Mouse (Mus musculus) liver, embryonic 16.5 days (tissue): ENCODE results near the gene Oxsr1. TPM values are rescaled to one million over a fixed set of nuclear protein-coding genes. Genes with fewer than 3 reads are reported as not detected.
"Not testable (repeated sequence)": the region's sequence is repeated elsewhere in the genome, so short reads cannot be mapped to it uniquely, and the experiment has no call there.

Experiments
- ATAC-seq: fragments of 200-750 bp; cut with Nextera tagmentation; 2 replicates; pipeline ENCODE4 v1.8.0; 2017; ENCODE audit warnings: low read depth, mild to moderate bottlenecking, moderate number of reproducible peaks, moderate library complexity
- H3K27ac ChIP-seq: fragments of 300-500 bp; sonication (generic); 2 replicates; pipeline ENCODE4 v1.5.1; 2014; ENCODE audit warnings: mild to moderate bottlenecking, low read length
- H3K27me3 ChIP-seq: fragments of 300-500 bp; sonication (generic); 2 replicates; pipeline ENCODE4 v1.6.1; 2014; ENCODE audit warnings: low read depth, low read length, mixed read lengths; ENCODE audit not compliant: control insufficient read depth, insufficient read depth
- H3K36me3 ChIP-seq: fragments of 300-500 bp; sonication (generic); 2 replicates; pipeline ENCODE4 v1.6.1; 2014; ENCODE audit warnings: mild to moderate bottlenecking; ENCODE audit not compliant: control insufficient read depth, insufficient read depth
- H3K4me1 ChIP-seq: fragments of 300-500 bp; sonication (generic); 2 replicates; pipeline ENCODE4 v1.6.1; 2014; ENCODE audit warnings: low read depth, low read length, mixed read lengths; ENCODE audit not compliant: control insufficient read depth
- H3K4me2 ChIP-seq: fragments of 300-500 bp; sonication (generic); 2 replicates; pipeline ENCODE4 v1.6.1; 2014; ENCODE audit warnings: low read depth, low read length, mixed read lengths
- H3K4me3 ChIP-seq: fragments of 300-500 bp; sonication (generic); 2 replicates; pipeline ENCODE4 v1.5.1; 2014; ENCODE audit warnings: low read depth, mild to moderate bottlenecking, low read length
- H3K9ac ChIP-seq: fragments of 300-500 bp; sonication (generic); 2 replicates; pipeline ENCODE4 v1.6.1; 2014; ENCODE audit warnings: low read depth, low read length
- H3K9me3 ChIP-seq: fragments of 300-500 bp; sonication (generic); replicated peaks from 2 replicates; pipeline ENCODE4 v1.6.1; 2016; ENCODE audit warnings: low read length; ENCODE audit not compliant: control insufficient read depth
- WGBS: fragments of 180-500 bp; shearing (Covaris S2); extraction: QIAGEN DNeasy Blood & Tissue Kit; methylation state at CpG from one replicate; pipeline ENCODE4 v1.1.7; 2014; ENCODE audit not compliant: insufficient replicate concordance; 5-methylcytosine and 5-hydroxymethylcytosine counted together
- polyA plus RNA-seq: library from polyadenylated mRNA; unstranded; fragments of >200 nt; fragmentation: Nextera tagmentation; extraction: Ambion mirVana; gene quantifications from 2 replicates; pipeline ENCODE4 v1.2.1, GENCODE M21; 2015

Oxsr1 gene
- 4.0 and 4.1 TPM in 2 replicates for polyA plus RNA-seq

DNA sequence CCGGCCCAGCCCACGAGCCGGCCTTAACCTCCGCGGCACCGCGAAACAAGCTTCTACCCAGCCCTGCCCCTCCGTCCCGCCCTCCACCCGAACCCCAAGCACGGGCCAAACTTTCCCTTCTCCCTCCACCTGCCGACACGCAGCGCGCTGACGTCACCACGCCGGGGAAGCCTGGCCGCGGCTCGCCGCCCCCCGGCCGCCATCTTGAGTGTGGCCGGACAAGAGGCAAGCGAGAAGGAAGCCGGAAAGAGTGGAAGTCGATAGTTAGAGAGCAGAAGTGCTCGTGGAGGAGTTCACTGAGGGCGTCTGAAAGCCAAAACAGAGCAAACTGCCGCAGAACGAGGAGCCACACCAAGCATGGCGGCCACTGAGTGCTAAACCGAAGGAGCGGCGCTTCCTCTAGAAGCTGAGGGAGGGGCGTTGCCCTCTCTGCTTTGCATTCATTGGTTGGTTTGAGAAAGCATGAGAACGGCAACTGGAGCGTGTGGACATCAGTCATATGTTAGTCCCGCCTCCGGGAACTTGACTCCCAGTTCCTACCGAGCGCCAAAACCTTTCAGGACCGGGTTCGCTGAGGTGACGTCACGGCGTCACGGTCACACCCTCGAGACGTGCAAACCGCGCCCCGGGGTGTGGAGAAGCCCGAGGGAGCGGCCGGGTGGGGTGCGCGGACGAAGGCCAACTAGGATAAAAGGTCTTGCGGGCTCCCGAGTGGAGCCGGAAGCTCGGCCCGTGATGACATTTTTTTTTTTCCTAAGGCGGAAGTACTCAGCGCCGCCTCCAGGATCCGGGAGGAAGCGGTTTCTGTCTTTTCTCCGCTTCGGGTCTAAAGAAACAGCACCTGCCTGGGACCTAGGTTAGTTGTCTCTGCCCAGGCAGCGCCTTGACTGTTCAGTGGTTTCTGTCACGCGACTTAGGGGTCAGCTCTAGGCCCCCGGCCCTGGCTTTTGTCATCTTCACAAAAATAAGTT lies at the start of gene Oxsr1:
Oxsr1 (minus strand) TSS at position 139 of the 971 bp plus-strand sequence.
- Histone ChIP-seq H3K27ac (peak within 1 kb of the TSS; percentile 99), H3K9ac (peak within 1 kb of the TSS; percentile 89), H3K4me3 (peak within 1 kb of the TSS; percentile 88), H3K36me3 (no peaks in the 10 kb centered on the region), H3K4me2 (peak within 1 kb of the TSS; percentile 83), H3K4me1 (peaks cover 20% of the 10 kb centered on the region), H3K9me3 (no peaks in the 10 kb centered on the region), H3K27me3 (no peaks in the 10 kb centered on the region)
- ATAC-seq: peak; percentile 94
- under 1% methylated on average over 76 of the region's 76 CpGs for WGBS

DNA sequence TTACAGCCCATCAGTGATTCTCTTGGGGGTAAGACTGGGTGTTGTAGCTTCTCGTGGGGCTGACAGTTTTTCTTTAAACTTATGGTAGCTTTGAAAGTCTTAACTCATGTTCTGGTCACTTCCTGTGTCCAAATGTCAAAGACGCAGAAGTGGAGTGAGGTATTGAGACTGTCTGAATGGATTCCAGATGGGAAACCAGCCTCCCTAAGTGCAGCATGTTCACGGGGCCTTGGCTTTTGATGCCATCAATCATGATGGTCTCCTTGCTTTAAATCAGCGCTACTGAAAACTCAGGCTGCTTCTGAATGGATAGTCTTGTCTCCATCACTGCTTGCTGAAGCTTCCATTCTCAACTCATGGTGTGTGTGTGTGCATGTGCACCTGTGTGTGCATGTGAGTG lies 49.0 kb upstream of the Oxsr1 start:
- no peak overlapping the region for H3K4me3 ChIP-seq
- no peaks in the 10 kb centered on the region for H3K27me3 ChIP-seq
- no peak overlapping the region for H3K27ac ChIP-seq
- H3K9ac ChIP-seq: no peak overlapping the region
- H3K9me3 ChIP-seq: no peaks in the 10 kb centered on the region
- no peak for ATAC-seq
- WGBS: 67% methylated on average over 4 of the region's 4 CpGs
- H3K4me2 ChIP-seq: no peak overlapping the region
- no peaks in the 10 kb centered on the region for H3K36me3 ChIP-seq
- no peaks in the 10 kb centered on the region for H3K4me1 ChIP-seq

DNA sequence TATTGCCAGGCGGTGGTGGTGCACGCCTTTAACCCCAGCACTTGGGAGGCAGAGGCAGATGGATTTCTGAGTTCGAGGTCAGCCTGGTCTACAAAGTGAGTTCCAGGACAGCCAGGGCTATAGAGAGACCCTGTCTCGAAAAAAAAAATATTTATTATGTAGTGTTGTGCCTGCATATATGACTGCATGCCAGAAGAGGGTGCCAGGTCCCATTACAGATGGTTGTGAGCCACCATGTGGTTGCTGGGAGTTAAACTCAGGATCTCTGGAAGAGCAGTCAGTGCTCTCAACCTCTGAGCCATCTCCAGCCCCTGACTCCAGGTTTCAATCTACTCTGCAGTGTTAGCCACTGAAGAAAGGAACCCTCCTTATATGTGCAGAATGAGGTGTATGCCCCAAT lies 48.5 kb upstream of the Oxsr1 start:
- not testable (repeated sequence) for ATAC-seq, H3K36me3 ChIP-seq, H3K27me3 ChIP-seq, H3K4me1 ChIP-seq, H3K9ac ChIP-seq, H3K4me2 ChIP-seq, H3K4me3 ChIP-seq, H3K27ac ChIP-seq, H3K9me3 ChIP-seq
- WGBS: 69% methylated on average over 4 of the region's 4 CpGs

DNA sequence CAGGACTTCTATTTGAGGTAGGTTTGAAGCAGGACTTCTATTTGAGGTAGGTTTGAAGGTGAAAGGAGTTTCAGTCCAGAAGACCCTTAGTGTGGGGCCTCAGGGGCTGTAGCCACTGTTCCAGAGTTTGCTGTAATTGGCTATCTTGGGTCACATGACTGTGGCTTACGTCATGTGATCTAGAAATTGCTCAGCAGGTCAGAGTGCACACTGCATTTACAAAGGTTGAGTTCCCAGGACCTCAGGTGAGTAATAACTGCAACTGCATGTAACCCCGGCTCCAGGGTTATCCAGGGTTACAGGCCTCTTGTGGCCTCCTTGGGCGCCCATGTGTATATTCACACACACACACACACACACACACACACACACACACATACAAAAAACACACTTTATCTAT lies 46.1 kb upstream of the Oxsr1 start:
- H3K36me3 ChIP-seq: no peaks in the 10 kb centered on the region
- H3K27ac ChIP-seq: no peak overlapping the region
- no peak for ATAC-seq
- no peaks in the 10 kb centered on the region for H3K4me1 ChIP-seq
- 68% methylated on average over 3 of the region's 3 CpGs for WGBS
- no peak overlapping the region for H3K4me2 ChIP-seq
- H3K9me3 ChIP-seq: no peaks in the 10 kb centered on the region
- H3K4me3 ChIP-seq: no peak overlapping the region
- no peak overlapping the region for H3K9ac ChIP-seq
- H3K27me3 ChIP-seq: no peaks in the 10 kb centered on the region

DNA sequence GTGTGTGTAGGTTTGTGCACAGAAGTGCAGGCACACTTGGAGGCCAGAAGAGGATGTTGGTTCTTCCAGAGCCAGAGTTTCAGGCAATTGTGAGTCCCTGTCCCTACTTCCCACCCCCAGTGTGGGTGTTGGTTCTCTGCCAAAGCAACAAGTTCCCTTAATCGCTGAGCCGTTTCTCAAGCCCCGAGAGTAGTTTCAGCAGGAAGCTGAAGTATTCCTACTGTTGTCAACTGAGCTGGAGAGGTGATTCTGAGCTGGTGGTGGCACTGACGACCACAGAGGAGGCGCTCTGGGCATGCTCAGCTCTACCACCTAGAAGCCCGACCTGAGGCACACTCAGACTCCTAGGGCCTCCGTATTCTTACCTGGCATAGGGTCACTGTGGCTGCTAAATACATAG lies 43.1 kb upstream of the Oxsr1 start, which contains the start of gene Slc22a14:
Slc22a14 (minus strand) TSS at position 270 of the 400 bp plus-strand sequence.
- Histone ChIP-seq H3K27me3 (no peaks in the 10 kb centered on the region), H3K4me3 (no peak within 1 kb of the TSS), H3K4me2 (no peak within 1 kb of the TSS), H3K27ac (no peak within 1 kb of the TSS), H3K4me1 (no peaks in the 10 kb centered on the region), H3K36me3 (no peaks in the 10 kb centered on the region), H3K9me3 (no peaks in the 10 kb centered on the region), H3K9ac (no peak within 1 kb of the TSS)
- WGBS: 32% methylated on average over 7 of the region's 7 CpGs
- no peak for ATAC-seq

DNA sequence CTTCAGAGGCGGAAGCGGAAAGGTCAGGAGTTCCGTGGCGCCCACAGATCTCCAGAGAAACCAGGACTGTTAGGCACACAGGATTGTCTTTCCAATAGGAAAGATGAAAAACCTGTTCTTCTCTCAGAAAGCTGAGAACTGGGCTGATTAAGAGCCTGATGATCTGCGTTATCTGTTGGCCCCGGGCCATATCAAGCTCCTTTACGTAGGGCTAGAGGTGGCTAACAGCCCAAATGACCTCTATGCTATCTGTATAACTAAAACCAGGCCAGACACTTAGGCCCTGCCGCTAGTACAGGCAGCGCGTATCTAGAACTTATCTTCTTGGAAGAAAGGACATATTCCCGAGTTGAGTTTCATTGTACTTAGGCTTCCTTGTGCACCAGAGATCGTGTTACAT lies 41.0 kb upstream of the Oxsr1 start:
- Histone ChIP-seq H3K9ac (no peak overlapping the region), H3K27me3 (no peaks in the 10 kb centered on the region), H3K4me1 (peaks cover under 1% of the 10 kb centered on the region; the same call in 1 of the 2 replicates), H3K4me2 (no peak overlapping the region), H3K9me3 (no peaks in the 10 kb centered on the region), H3K4me3 (no peak overlapping the region), H3K27ac (no peak overlapping the region), H3K36me3 (no peaks in the 10 kb centered on the region)
- no peak for ATAC-seq
- 81% methylated on average over 12 of the region's 12 CpGs for WGBS

DNA sequence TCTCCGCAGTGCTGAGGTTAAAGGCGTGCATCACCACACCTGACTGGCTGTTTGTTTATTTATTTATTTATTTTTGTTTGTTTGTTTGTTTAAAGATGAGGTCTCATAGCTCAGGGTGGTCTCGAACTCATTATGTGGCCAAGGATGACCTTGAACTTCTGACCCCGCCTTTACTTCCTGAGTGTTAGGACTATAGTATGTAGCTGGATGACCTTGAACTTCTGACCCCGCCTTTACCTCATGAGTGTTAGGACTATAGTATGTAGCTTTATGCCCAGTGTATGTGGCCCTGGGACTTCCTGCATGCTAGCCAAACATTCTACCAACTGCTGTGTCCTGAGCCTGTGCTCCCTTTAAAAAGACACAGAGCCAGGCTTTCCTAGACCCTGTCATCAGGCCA lies 39.2 kb upstream of the Oxsr1 start:
- H3K9me3 ChIP-seq: no peaks in the 10 kb centered on the region
- no peaks in the 10 kb centered on the region for H3K27me3 ChIP-seq
- no peak overlapping the region for H3K27ac ChIP-seq
- no peak for ATAC-seq
- H3K9ac ChIP-seq: no peak overlapping the region
- H3K4me2 ChIP-seq: no peak overlapping the region
- WGBS: 70% methylated on average over 5 of the region's 5 CpGs
- H3K4me1 ChIP-seq: peaks cover 6% of the 10 kb centered on the region
- H3K4me3 ChIP-seq: no peak overlapping the region
- no peaks in the 10 kb centered on the region for H3K36me3 ChIP-seq

DNA sequence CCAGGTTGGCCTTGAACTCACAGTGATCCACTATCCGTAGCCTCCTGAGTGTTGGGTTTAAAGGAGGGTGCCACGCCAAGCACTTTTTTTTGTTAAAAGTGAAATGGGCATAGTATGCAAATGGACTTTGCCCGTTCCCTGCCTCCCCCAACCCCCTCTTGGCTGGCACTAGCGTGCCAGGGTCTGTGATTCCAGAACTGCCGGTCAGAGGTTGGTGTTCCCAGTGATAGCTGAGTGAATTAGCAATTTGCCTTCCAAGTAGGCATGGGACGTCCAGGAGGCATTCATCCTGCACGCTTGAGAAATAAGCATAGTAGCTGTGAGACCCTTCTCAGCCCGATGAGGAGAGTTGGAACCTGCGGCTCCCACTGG lies 35.8 kb upstream of the Oxsr1 start:
- 39% methylated on average over 9 of the region's 9 CpGs for WGBS
- H3K4me2 ChIP-seq: peak overlapping the region; percentile 94
- peak overlapping the region; percentile 76 for H3K9ac ChIP-seq
- no peak for ATAC-seq
- no peak overlapping the region for H3K27ac ChIP-seq
- H3K4me1 ChIP-seq: peaks cover 6% of the 10 kb centered on the region
- H3K27me3 ChIP-seq: no peaks in the 10 kb centered on the region
- H3K36me3 ChIP-seq: no peaks in the 10 kb centered on the region
- peak overlapping the region; percentile 76 for H3K4me3 ChIP-seq
- H3K9me3 ChIP-seq: no peaks in the 10 kb centered on the region

DNA sequence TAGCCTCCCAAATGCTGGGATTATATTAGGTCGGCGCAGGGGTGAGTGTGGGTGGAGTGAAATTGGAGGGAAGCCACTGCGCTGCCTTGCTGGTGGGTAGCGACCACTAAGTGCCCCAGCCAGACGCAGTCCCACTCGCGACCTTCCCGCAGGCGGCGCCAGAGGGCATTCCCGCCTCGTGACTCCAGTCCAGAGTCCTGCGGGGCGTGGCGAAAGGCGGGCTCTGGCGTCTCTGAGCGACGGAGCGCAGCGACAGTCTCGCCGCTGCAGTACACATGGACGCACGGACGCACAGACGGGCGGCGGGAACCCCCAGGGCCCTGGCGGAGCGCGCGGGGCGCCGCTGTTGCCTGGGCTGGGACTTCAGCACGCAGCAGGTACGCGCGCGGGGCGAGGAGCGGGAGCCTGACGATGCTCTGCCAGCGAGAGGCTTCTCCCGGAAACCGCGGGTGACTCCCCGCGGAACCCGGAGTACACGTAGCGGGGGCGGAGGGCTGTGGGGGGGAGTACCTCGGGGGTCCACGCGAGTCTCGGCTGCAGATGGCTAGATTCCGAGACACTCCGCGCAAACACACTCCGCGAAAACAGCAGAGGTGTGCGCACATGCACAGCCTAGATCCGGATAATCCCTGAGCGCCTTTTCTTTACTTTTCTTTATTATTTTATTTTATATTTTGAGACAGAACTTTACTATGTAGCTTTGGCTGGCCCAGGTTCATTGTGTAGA lies 35.3 kb upstream of the Oxsr1 start, which contains the start of gene Xylb:
Xylb (plus strand) TSS at position 51 of the 727 bp plus-strand sequence.
- ATAC-seq: peak; percentile 93
- WGBS: 3% methylated on average over 65 of the region's 65 CpGs
- H3K27ac ChIP-seq: no peak within 1 kb of the TSS

More for the DNA sequence above, 35.3 kb upstream of the Oxsr1 start, which contains the start of gene Xylb:
- no peaks in the 10 kb centered on the region for H3K36me3 ChIP-seq
- peak within 1 kb of the TSS; percentile 94 for H3K4me2 ChIP-seq
- H3K9me3 ChIP-seq: no peaks in the 10 kb centered on the region
- H3K4me3 ChIP-seq: peak within 1 kb of the TSS; percentile 76
- peak within 1 kb of the TSS; percentile 76 for H3K9ac ChIP-seq
- H3K4me1 ChIP-seq: peaks cover 6% of the 10 kb centered on the region
- no peaks in the 10 kb centered on the region for H3K27me3 ChIP-seq
